Mouse (Mus musculus): ENCODE results near the gene Mtcl1. TPM values are rescaled to one million over a fixed set of nuclear protein-coding genes. Genes with fewer than 3 reads are reported as not detected.

The Mtcl1 gene
- 5.8 and 9.0 TPM in 2 replicates for polyA plus RNA-seq (2012; rRNA removed)

DNA sequence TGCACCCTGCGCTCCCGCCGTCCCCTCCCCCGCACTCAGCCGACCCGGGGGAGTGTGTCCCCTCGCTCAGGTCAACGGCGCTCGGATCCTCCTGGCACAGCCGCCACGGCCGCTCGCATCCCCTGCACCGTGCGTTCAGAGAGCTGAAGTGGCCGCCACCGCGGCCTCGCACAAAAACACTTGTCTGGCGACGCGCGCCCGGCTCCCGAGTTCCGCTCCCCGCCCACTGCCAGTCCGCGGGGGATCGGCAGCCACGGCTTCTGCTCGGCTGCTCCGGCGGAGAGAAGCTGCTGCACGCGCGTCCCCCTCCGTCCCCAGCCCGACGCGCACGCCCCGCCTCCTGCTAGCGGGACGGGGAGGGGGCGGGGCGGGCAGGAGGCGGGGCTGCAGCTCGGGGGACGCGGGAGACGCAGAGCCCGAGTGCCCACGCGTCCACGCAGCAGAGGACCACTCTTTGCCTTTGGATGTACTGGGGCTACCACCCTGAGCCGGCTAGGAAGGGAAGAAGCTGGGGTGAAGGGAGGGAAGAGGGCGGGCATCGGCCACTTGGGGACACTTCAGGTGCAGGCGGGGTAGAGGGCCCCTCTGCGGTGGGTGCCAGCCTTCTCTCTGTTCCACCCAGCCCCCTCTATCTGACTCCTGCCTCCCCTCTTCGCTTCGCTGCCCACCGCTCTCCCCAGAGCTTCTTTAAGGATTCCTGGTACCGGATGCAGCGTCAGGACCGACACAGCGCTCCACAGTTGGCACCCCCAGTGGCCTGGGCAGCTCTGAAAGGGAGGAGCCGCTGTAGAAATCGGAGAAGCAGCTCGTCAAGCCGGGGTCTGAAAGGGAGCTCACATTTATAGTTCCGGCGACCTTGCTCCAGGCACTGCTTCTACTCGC is at the start of gene Mtcl1:
Gene Mtcl1, minus strand, starts transcription at position 291 of the 882 bp plus-strand sequence.
- DNase-seq (ENCODE audit: low spot score): peak; percentile 63

DNA sequence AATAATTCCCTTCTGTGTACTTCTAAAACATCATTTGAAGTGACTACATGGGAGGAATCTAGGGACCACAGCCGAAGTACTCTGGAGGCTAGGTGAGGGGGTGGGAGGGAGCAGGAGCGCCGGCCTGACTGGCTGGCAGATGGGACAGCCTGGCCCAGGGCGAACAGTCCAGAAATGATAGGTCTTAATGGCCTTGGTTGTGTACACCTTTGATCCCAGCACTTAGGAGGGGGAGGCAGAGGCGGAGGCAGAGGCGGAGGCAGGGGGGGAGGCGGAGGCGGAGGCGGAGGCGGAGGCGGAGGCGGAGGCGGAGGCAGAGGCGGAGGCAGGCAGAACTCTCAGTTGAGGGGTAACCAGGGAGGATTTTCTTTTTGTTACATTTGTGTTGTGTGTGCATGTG is 49.0 kb upstream of the Mtcl1 start:
- DNase-seq (ENCODE audit: low spot score): no peak

DNA sequence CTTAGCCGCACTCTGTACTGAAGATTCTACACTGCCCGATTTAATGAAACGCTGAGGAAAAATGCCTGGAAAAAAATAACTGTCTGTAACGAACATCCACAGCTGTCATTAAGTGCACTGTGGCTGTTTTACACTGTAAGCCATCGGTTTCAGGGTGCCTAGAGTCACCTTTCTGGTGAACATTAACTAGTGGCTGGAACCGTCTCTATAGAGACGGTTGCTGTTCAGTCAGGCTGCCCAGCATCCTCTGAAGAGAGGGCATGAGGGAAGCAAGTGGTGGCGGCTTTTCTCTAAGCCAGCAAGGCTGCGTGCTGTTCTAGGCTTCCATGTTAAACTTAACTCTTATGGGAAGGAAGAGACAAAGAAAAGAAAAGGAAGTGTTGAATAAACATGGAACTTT is 47.0 kb upstream of the Mtcl1 start:
- no peak for DNase-seq (ENCODE audit: low spot score)

DNA sequence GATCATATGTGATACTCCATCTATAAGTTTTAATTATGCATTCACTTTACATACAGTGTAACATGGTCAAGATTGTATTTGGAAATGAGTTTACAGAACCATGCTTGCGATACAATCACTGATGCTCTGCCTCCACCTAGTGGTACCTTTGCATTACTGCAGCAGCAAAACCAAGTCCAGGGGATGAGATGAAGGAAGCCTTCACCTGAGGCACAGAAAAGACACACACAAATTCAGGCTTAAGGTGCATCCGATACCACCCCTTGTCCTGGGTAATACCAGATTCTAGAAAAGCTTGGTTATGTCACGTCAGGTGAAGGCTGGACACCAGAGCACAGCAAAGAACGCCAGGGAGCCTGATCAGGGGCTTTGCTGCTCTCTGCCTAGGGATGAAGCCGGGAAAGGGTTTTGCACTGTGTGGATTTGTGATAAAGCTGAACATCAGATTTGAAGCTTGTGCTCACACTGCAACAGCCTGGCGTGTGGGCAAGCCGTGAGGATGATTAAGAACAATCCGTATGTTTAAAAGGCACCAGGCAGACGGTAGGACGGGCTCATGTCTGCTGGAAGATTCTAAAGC is 40.6 kb upstream of the Mtcl1 start:
- no peak for DNase-seq (ENCODE audit: low spot score)

DNA sequence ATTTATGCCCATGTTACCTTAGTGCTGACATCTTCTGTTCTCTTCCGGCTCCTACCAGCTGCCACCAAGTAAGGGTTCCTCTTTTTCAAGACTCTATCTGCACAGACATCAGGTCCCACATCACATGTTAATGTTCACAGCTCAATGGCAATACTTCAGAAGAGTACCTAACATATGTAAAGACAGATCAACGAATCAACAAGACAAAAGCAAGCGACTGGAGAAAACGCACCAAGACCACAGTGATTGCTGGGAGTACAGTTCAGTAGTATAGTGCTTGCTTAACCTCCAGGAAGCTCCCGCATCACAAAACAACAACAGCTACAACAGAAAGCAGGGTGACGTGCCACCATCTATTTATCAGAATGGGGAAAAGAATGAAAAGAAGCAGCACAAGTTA is 37.0 kb upstream of the Mtcl1 start:
- no peak for DNase-seq (ENCODE audit: low spot score)

DNA sequence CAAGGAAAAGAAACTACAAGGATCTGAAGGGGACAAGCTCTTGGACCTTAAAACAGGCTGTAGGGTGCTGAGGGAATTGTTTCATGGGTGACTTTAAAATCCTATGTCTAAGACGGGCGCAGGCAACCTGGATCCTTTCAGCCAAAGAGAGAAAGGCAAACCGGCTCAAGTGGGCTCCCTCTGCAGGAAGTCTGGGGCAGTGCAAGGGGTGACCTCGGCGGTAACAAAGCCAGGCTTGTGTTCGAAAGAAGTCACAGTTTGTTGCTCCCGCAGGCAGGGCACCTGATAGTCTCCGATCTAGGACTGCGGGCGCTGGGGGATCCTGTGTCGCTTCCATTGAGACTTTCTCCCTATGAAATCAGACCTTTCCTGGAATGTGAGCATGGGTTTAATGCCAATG is 36.2 kb upstream of the Mtcl1 start:
- peak; percentile 52 for DNase-seq (ENCODE audit: low spot score)

DNA sequence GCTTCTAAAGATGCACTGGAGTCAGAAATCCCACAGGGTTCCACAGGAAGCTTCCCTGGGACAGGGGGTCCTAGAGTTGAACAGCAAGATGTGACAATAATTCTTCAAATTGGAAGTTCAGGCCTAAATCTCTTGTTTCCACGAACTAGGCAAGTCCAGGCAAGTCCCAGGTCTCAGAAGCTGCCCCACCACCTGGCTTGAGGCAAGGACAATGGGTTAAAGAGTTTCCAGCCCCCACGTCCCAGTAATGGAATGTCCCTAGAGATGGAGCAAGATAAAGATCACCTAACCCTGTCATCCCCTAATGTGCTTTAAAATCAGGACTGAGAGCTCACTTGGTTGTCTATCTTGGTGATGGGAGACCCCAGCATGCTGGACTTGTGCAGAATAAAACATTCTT is 35.4 kb upstream of the Mtcl1 start:
- no peak for DNase-seq (ENCODE audit: low spot score)

DNA sequence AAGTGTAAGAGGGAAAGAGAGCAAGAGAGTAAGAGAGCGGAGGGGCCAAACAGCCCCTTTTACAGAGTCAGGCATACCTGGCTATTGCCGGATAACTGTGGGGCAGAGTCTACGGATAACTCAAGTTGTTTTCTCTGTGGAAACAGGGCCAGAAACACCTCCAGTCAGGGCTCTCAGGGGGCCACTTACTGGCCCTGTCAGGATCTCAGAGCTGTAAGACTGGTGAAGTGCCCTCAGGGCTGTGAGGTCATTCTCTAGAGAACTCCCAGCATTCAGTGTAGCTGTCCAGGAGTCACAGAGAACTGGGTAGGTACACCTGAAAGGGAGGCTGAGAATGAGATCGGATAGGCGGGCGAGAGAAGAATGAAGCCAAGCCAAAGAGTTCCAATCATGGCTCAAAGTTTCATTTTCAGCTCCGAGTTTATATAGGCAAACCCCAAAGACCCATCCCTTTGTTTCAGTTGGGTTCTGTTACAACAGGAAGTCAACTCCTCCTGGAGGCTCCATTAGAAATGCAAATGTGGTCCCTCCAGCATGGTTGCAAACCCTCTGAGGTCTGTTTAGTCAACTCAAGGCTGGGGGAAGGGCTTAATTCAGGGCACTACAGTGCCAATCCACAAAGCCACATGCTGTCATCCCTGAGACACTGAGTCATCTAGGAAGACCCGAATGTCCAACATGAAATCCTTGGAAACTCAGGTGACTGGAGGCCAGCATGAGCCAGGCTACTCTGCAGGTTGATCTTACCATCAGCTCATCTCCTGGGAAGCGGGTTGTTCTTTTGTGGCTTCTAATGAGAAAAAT is 34.3 kb upstream of the Mtcl1 start:
- DNase-seq (ENCODE audit: low spot score): no peak

DNA sequence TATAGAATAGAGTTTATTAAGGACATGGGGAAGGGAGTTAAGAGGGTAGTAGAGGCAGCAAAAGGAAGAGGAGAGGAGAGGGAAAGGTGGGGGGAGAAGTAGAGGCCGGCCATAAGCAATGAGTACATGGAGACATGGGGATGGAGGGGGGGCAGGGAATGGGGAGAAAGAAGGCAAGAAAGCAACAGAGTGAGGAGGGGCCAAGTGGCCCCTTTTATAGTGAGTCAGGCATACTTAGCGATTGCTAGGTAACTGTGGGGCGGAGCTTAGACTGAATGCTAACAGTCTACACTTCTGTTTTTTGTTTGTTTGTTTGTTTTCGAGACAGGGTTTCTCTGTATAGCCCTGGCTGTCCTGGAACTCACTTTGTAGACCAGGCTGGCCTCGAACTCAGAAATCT is 31.7 kb upstream of the Mtcl1 start:
- no peak for DNase-seq (ENCODE audit: low spot score)

DNA sequence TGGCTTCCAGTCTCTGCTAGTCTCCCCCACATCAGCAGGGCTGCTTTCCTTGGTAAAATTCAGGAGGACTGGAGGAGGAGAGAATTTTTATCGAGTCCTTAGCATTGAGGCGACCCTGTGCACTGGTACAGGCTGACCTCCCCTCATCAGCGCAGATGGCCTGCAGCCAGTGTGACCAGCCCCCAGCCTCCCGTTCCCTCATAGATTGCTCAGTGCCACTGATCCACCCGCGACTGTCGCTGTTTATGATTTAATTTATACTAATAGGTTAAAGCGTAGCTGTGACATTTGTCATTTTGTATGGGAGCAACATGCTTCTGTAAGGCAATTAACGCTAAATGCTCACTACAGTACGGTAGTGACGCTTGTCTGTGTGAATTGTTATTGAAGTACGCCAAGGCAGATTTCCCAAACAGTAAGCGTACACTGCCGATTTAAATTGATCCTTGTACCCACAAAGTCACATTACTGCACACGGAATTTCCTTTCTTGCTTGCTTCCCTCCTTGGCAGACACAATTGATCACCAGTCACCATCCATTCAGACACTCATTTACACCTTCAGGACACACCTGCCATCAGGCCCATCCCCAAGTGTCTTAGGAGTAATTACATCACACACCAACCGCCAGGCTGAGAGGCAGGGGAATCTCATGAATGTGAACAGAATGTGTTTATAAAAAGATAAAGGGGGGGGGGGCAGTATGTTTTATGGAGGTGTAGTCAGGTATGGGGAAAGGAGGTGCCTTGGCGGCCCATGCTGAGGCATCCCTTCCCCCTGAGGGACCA is 31.1 kb upstream of the Mtcl1 start:
- no peak for DNase-seq (ENCODE audit: low spot score)

DNA sequence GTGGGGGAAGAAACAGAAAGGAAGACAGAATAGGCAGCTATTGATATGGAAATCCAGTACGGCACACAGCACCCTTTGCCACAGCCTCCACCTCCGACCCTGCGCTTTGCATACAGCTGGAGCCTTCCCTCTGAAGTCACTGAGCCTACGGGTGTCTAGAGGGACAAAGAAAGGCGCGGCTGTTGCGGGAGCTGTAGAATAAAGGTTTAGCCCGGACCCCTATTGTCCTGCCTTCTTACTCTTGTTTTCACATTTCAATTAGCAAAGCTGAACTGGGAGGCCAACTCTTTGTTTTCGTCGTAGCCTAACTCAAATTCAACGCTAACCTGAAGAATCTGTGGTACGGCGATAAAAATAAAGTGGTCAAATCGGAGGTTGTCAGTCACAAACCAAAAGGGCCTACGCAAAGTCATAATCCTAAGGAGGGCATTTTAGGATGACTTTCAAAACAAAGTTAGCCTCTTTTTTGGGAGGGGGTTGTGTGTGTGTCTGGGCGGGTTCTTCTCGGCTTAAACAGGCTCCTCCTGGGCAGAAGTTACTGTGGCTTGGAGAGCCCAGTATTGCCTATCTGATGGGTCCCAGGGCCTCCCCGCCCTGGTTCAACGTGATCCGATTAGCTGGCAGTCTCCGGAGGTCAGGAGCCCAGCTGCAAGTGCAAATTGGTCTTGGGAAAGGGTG is 30.4 kb upstream of the Mtcl1 start:
- DNase-seq (ENCODE audit: low spot score): no peak

DNA sequence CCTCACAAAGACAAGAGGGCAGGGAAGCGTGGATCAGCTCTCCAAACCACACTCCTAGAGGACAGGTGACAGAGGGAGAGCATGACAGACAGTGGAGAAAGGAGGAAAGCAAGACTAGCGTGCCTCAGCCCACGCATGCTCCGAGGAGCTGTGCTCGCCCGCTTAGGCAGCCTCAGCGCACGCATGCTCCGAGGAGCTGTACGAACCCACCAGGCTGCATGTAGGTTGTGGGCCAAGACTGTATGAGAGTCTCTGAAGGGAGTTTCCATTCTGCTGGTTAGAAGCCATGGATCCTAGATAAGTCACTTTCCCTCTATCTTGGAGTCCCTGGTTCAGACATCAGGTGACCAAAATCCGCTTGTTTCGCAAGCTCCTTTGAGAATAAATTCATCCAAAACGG is 29.8 kb upstream of the Mtcl1 start:
- DNase-seq (ENCODE audit: low spot score): no peak

DNA sequence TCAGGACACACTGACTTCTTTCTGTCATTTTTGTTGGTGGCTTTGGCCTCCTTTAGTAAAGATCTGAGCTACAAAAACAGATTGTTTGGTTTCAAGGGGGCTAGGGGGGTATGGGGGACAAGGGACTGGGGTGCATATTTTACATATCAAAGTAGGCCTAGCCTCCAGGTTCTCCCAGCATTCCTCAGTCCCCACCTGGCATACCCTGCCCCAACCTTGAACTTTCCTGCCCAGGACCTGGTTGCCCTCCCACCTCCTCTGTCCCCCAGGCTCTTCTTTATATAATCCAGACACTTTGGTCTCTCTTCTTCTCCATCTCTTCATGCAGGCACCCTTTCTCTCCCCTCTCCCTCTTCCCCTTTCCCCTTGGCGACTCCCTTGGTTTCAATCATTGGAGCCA is 23.7 kb upstream of the Mtcl1 start:
- DNase-seq (ENCODE audit: low spot score): no peak

DNA sequence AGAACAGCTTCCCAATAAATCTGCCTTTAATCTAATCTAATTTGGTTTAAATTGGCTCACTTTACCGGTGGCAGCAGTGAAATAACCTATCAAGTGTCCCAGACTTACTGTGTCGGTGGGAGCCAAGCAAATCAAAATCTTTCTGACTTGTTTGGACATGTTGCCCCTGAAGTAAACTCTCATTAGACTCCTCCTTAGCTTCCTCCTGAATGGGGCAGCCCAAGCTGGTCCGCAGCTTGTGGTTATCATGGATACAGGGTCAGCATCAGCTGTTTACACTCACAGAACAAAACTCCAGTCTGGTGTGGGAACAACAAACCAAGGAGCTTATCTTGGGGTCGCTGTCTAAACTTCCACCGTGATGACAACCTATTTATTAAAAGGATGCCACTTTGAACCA is 22.2 kb upstream of the Mtcl1 start:
- no peak for DNase-seq (ENCODE audit: low spot score)

DNA sequence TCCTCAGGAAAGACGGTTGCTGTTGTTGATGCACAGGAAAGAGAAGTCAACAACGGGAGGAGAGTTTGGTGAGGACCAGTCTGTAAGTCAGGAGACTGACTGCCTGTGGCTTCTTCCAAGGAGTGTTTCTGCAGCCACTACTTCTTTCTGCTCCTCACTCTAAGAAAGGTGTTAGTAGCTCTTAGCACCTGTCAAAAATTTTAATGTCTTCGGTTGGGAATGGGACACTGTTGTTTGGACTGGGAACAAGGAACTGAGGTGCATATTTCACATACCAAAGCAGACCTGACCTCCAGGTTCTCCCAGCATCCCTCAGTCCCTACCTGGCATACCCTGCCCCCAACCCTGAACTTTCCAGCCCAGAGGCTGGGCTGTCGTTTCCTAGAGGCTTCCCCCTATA is 21.7 kb upstream of the Mtcl1 start:
- no peak for DNase-seq (ENCODE audit: low spot score)

DNA sequence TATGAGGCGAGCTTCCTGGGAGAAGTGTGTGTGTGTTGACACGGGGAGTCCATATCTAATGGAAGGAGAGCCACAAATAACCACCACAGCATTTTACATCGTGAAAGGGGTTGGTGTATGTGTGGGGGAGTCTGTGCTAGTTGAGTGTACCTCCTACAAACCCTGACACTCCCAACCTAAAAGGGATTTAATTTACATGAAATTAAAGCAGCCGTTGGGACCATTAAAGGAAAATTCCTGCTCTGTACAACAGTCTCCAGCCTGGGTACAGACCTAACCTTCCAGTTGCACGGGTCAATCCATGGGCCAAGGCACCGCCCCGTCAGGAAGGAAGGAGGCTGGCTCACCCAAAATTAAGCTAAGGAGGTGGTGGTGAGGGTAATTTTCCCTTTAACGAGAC is 20.5 kb upstream of the Mtcl1 start:
- no peak for DNase-seq (ENCODE audit: low spot score)

DNA sequence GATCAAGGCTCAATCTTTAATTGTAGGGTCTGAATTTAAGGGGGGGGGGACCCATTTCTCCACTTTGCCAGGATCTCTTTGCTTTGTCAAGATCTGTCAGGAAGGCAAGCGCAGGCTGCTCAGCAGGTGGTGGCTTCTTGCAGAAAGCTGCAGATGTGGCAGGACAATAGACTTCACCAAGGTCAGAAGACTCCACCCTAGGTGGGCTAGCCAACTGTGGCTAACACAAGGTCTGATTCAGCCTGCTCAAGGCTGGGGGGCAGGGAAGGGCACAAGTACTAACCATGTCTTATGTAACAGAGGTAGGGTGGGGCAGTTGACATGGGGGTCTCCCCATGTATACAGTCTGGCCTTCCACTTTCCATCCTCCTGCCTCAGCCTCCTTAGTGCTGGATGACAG is 7.7 kb upstream of the Mtcl1 start:
- no peak for DNase-seq (ENCODE audit: low spot score)

DNA sequence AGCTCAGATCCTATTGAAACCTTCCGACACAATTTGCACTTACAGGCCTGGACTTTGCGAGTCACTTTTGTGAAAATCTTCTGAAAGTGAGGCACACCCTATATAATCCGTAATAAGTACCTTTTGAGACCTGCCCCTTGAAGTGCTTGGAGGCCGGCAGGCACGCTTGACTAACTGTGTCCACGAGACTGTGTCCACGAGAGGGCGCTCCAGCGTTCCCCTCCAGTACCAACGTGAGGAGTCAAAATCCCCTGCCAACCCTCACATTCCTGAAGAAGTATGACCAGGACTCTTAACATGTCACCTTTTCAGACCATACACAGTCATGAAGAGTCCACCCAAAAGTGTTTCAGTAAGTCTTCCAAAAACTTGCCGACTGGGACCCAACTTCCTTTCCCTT is 1.6 kb upstream of the Mtcl1 start:
- DNase-seq (ENCODE audit: low spot score): peak; percentile 63

DNA sequence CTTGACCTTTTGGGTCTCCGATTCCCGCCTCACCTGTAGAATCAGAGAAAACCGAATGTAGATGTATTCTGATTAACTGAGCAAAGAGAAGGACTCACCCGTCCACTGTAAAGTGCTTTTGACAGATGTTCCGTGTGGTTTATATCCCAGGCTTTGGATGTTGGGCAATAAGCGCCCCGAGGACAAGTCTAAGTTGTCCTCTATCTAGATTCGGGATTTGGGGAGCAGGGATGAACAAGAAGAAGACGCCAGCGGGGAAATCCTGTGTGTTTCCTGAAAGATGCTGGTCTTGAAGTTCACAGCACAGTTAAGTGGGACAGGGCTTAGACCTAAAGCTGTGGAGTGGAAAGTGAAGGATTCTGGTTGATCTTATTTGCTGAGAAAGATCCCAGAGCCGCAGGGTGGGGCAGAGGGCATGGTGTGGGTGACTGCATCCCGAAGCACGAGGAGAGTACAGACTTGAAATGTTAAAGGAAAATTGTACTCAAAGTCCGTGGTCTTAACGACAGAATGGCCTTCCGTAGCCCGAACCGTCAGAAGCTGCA is 1.0 kb upstream of the Mtcl1 start:
- DNase-seq (ENCODE audit: low spot score): no peak

DNA sequence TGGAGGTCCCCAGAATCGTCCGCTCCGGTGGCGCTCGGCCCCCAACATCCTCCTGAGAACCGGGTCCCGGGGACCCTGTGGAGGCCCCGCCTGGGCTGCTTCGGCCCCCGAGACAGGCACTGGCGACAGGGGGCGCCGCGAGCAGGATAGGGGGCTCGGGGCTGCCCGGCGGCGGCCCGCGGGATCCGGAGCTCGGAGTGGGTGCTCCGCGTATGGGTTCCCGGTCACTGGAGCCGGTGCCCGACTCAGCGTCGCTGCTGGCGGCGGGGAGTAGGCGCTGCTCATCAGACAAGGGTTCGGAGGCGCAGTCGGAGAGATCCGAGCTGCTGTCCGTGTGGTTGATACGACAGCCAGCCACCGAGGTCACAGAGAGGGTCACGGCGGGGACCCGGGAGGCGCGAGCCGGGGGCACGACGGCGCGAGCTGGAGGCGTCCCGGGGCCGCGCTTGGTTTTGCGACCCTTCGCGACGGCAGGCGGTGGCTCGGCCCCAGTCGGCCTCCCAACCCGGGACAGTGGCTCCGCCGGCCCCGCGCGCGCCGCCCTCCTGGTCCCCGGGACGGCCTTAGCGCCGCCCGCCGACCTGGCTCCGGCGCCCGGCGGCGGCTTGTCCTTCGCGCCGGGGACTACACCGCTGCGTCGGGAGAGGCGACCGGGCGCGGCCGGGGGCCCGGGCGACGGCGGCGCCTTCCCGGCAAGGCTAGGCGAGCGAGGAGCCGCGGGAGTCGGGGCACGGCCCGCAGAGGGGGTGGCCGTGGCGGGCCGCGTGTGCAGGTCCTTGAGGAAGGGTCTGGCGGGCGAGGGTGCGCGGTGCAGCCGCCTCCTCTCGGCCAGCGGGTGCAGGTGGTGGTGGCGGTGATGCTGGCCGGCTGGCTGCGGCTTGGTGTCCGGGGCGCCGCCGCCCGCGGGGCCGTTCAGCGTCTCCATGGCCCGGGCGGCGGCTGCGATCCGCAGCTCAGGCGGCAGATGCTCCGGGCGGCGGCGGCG is 837 bp downstream of the Mtcl1 start:
- peak; percentile 61 for DNase-seq (ENCODE audit: low spot score)
